ENCODE assay signal across 20 mouse cellular contexts in the genomic region with DNA sequence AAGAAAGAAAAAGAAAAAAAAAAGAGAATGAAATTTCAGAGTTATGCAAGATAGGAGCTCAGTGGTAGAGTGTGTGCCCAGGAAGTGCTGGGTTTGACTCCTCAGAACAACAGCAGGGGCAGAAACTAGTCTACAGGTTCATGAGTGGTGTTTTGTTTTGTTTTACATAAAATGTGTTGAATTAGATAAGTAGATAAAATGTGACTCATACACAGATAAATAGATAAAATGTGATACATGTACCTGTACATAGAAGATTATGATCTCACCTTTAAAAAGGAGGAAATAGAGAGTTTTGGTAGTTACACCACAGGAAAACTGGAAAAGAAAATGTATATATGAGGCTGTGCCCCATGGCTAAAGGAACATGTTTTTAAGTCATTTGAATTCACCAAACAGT.
A peak's percentile ranks its signal among the peaks of the same experiment; 100 is the strongest.
DNase-seq lines count a peak whose midpoint lies in the region; ATAC-seq and TF ChIP-seq lines count a peak whose summit lies in the region.
"Had no signal": no experiment of that assay in that cellular context is flagged by ENCODE, and none has a peak within 500 bp of the region (broad histone marks: within the 10 kb centered on the region; RNA-seq: fewer than 3 reads in every experiment).

No protein-coding gene starts in this region.

- H3K4me2 ChIP-seq in liver, embryonic 13.5 days = peak overlapping the region; percentile 52; the same call in 1 of the 2 replicates
- H3K4me2 ChIP-seq in liver, embryonic 15.5 days = peak overlapping the region; percentile 47; the same call in 1 of the 2 replicates
- H3K4me2 ChIP-seq in hindbrain, embryonic 14.5 days (replicated peaks) = no peak overlapping the region
- H3K4me2 ChIP-seq: embryonic facial prominence, embryonic 12.5 days; forebrain, embryonic 13.5 days; forebrain, embryonic 15.5 days had no signal

- TF ChIP-seq CTCF in MEL (IDR thresholded peaks at IDR 0.05 in 2 of 3, conservative IDR thresholded peaks at IDR 0.05 in 1 of 3; ENCODE audit: control insufficient read depth in 1 of 3, insufficient read depth in 1 of 3, low read depth in 2 of 3, low read length in 3 of 3, poor library complexity in 1 of 3, severe bottlenecking in 1 of 3) = no peak

- peaks cover 52% of the 10 kb centered on the region for H3K4me1 ChIP-seq in liver, embryonic 13.5 days (replicated peaks)
- H3K4me1 ChIP-seq in MEL (ENCODE audit: control insufficient read depth in 1 of 2, insufficient read depth in 2 of 2, low read length in 2 of 2) = peaks cover 28 to 30% of the 10 kb centered on the region in 2 experiments
- peaks cover 48% of the 10 kb centered on the region for H3K4me1 ChIP-seq in liver, embryonic 15.5 days (replicated peaks)
- no peaks in the 10 kb centered on the region for H3K4me1 ChIP-seq in hindbrain, embryonic 14.5 days (replicated peaks; ENCODE audit: control insufficient read depth, insufficient read depth, low read length)
- H3K4me1 ChIP-seq: embryonic facial prominence, embryonic 10.5 days; embryonic facial prominence, embryonic 12.5 days; forebrain, embryonic 13.5 days; forebrain, embryonic 15.5 days had no signal

- no peak for TF ChIP-seq POLR2A in MEL (IDR thresholded peaks at IDR 0.05; ENCODE audit: control insufficient read depth in 1 of 2, insufficient read depth in 1 of 2, low read depth in 1 of 2, low read length in 2 of 2, poor library complexity in 1 of 2)

- H3K27ac ChIP-seq in liver, embryonic 13.5 days = peak overlapping the region; percentile 96
- H3K27ac ChIP-seq in MEL (ENCODE audit: control insufficient read depth, low read depth, low read length) = no peak overlapping the region; the same call in 1 of the 2 replicates
- H3K27ac ChIP-seq in liver, embryonic 15.5 days (replicated peaks) = no peak overlapping the region
- H3K27ac ChIP-seq in hindbrain, embryonic 14.5 days = no peak overlapping the region
- H3K27ac ChIP-seq: embryonic facial prominence, embryonic 10.5 days; embryonic facial prominence, embryonic 12.5 days; forebrain, embryonic 13.5 days; forebrain, embryonic 15.5 days had no signal

- H3K9ac ChIP-seq in liver, embryonic 13.5 days = peak overlapping the region; percentile 68; the same call in 1 of the 2 replicates
- H3K9ac ChIP-seq in MEL (ENCODE audit: control insufficient read depth, low read depth, low read length, poor library complexity, severe bottlenecking) = no peak overlapping the region
- no peak overlapping the region for H3K9ac ChIP-seq in liver, embryonic 15.5 days
- no peak overlapping the region for H3K9ac ChIP-seq in hindbrain, embryonic 14.5 days
- H3K9ac ChIP-seq: embryonic facial prominence, embryonic 12.5 days; forebrain, embryonic 13.5 days; forebrain, embryonic 15.5 days; forebrain, postnatal 0 days had no signal

- H3K79me2 ChIP-seq in MEL (ENCODE audit: control insufficient read depth, insufficient read depth, low read length, poor library complexity) = no peaks in the 10 kb centered on the region

- no peaks in the 10 kb centered on the region for H3K9me3 ChIP-seq in liver, embryonic 13.5 days (replicated peaks)
- no peaks in the 10 kb centered on the region for H3K9me3 ChIP-seq in MEL (replicated peaks; ENCODE audit: insufficient read depth, low read length)
- no peaks in the 10 kb centered on the region for H3K9me3 ChIP-seq in liver, embryonic 15.5 days (replicated peaks)
- no peaks in the 10 kb centered on the region for H3K9me3 ChIP-seq in hindbrain, embryonic 14.5 days (ENCODE audit: control insufficient read depth, low read length)
- H3K9me3 ChIP-seq: embryonic facial prominence, embryonic 10.5 days; embryonic facial prominence, embryonic 12.5 days; forebrain, embryonic 13.5 days; forebrain, embryonic 15.5 days had no signal

- H3K36me3 ChIP-seq in liver, embryonic 13.5 days = peaks cover 26% of the 10 kb centered on the region
- peaks cover 0 to 47% of the 10 kb centered on the region in 2 experiments; a peak in 3 of 4 replicates for H3K36me3 ChIP-seq in MEL (ENCODE audit: control insufficient read depth in 1 of 2, insufficient read depth in 2 of 2, low read length in 2 of 2)
- H3K36me3 ChIP-seq in liver, embryonic 15.5 days (replicated peaks) = peaks cover 33% of the 10 kb centered on the region
- H3K36me3 ChIP-seq in hindbrain, embryonic 14.5 days (replicated peaks; ENCODE audit: control insufficient read depth, insufficient read depth) = peaks cover 62% of the 10 kb centered on the region

- H3K4me3 ChIP-seq in liver, embryonic 13.5 days (replicated peaks) = no peak overlapping the region
- H3K4me3 ChIP-seq in MEL (ENCODE audit: control insufficient read depth in 1 of 2, insufficient read depth in 1 of 2, low read depth in 2 of 2, low read length in 2 of 2) = no peak overlapping the region
- no peak overlapping the region for H3K4me3 ChIP-seq in liver, embryonic 15.5 days (replicated peaks)
- no peak overlapping the region for H3K4me3 ChIP-seq in hindbrain, embryonic 14.5 days (replicated peaks; ENCODE audit: low read length)
- H3K4me3 ChIP-seq: embryonic facial prominence, embryonic 10.5 days; embryonic facial prominence, embryonic 12.5 days; forebrain, embryonic 13.5 days; forebrain, embryonic 15.5 days had no signal

- ATAC-seq in liver, embryonic 13.5 days (ENCODE audit: low read depth) = no peak
- ATAC-seq in liver, embryonic 15.5 days (ENCODE audit: insufficient read depth) = no peak
- ATAC-seq in hindbrain, embryonic 14.5 days (ENCODE audit: low FRiP score) = no peak
- ATAC-seq: activated CD4-positive, CD25-positive, alpha-beta regulatory T cell, adult 4 months; forebrain, embryonic 13.5 days; forebrain, embryonic 15.5 days; forebrain, postnatal 0 days; Patski had no signal

- no peaks in the 10 kb centered on the region for H3K27me3 ChIP-seq in liver, embryonic 13.5 days
- no peaks in the 10 kb centered on the region for H3K27me3 ChIP-seq in MEL (ENCODE audit: control insufficient read depth in 1 of 2, insufficient read depth in 2 of 2, low read length in 2 of 2)
- H3K27me3 ChIP-seq in liver, embryonic 15.5 days = no peaks in the 10 kb centered on the region
- no peaks in the 10 kb centered on the region for H3K27me3 ChIP-seq in hindbrain, embryonic 14.5 days (ENCODE audit: control insufficient read depth, insufficient read depth, low read length)
- H3K27me3 ChIP-seq: embryonic facial prominence, embryonic 12.5 days; forebrain, embryonic 13.5 days; forebrain, embryonic 15.5 days; Patski had no signal

- TF ChIP-seq RAD21 in MEL (IDR thresholded peaks at IDR 0.05; ENCODE audit: low read depth, low read length) = no peak

- TF ChIP-seq EP300 in MEL (IDR thresholded peaks at IDR 0.05; ENCODE audit: low read depth in 1 of 2, low read length in 2 of 2) = peak in 1 of 2 experiments; percentile 53; a peak in 1 of 4 replicates

- DNase-seq in liver, embryonic 13.5 days = no peak
- DNase-seq in liver (no peak), MEL (ENCODE audit: low read depth, low spot score) (no peak)
- no peak for DNase-seq in hindbrain, embryonic 14.5 days (ENCODE audit: low spot score)
- DNase-seq: adrenal gland, adult 8-10 months; adrenal gland, postnatal 14 days; adrenal gland, postnatal 36 days; cerebellum, adult 11-12 months; cerebellum, adult 2 months; cerebellum, adult 9-10 months; cerebellum, postnatal 10 days; cerebellum, postnatal 25 days; forebrain, postnatal 0 days had no signal

TF ChIP-seq in MEL, 35 proteins besides CTCF, POLR2A, EP300 and RAD21:
- no peak for TF ChIP-seq KAT2A (conservative IDR thresholded peaks at IDR 0.05; ENCODE audit: low read depth, low read length)
- TF ChIP-seq GATA1 (IDR thresholded peaks at IDR 0.05; ENCODE audit: low read depth, low read length) = peak; percentile 58
- peak; percentile 40; the same call in 1 of the 2 replicates for TF ChIP-seq ZNF384 (IDR thresholded peaks at IDR 0.05; ENCODE audit: low read depth, low read length)
